Mouse (Mus musculus) monocyte, adult 2 months (primary cell): ENCODE results near the gene Actr8.

ENCODE experiments used
- DNase-seq, 2 experiments: peaks; one replicate each; pipeline ENCODE4 v3.0.0; 2022; ENCODE audit warnings: low spot score in 2 of 2, low read depth in 1 of 2

Actr8 gene

GRCm38 (mm10) chr14:30033405-30033804 is 55.3 kb downstream of the Actr8 start:
- no peak for DNase-seq

- no peak for DNase-seq
These were observed 60.3 kb downstream of the Actr8 start for GRCm38 (mm10) chr14:30038431-30038830.

- no peak for DNase-seq
These were observed 61.3 kb downstream of the Actr8 start for GRCm38 (mm10) chr14:30039413-30039812.

GRCm38 (mm10) chr14:30041836-30042235 is 63.7 kb downstream of the Actr8 start:
- DNase-seq = no peak

GRCm38 (mm10) chr14:30043356-30043940 is 65.3 kb downstream of the Actr8 start:
- DNase-seq = peak in 1 of 2 experiments; percentile 4

- no peak for DNase-seq
These were observed 67.1 kb downstream of the Actr8 start for GRCm38 (mm10) chr14:30045239-30045638.

- no peak for DNase-seq
These were observed 67.6 kb downstream of the Actr8 start for GRCm38 (mm10) chr14:30045704-30046220.

GRCm38 (mm10) chr14:30046976-30047375 is 68.8 kb downstream of the Actr8 start:
- no peak for DNase-seq

- no peak for DNase-seq
These were observed 69.9 kb downstream of the Actr8 start for GRCm38 (mm10) chr14:30048049-30048448.

- no peak for DNase-seq
These were observed 72.1 kb downstream of the Actr8 start for GRCm38 (mm10) chr14:30050280-30050679.

- no peak for DNase-seq
These were observed 76.8 kb downstream of the Actr8 start for GRCm38 (mm10) chr14:30054922-30055321.
